Mouse (Mus musculus) ES-Bruce4 (cell line): Measurements from ENCODE around the gene Notch2. TPM values are rescaled to one million over a fixed set of nuclear protein-coding genes. Genes with fewer than 3 reads are reported as not detected.

Source experiments
- H3K27ac ChIP-seq: 2 replicates; pipeline ENCODE4 v1.5.1; 2012; ENCODE audit warnings: low read length, inconsistent platforms; ENCODE audit not compliant: insufficient read depth
- H3K27me3 ChIP-seq: 2 replicates; pipeline ENCODE4 v1.6.1; 2012; ENCODE audit warnings: mild to moderate bottlenecking, low read length, inconsistent platforms; ENCODE audit not compliant: control insufficient read depth, poor library complexity, insufficient read depth, severe bottlenecking
- H3K36me3 ChIP-seq: 2 replicates; pipeline ENCODE4 v1.6.1; 2012; ENCODE audit warnings: inconsistent platforms, mild to moderate bottlenecking, low read length, moderate library complexity; ENCODE audit not compliant: control insufficient read depth, poor library complexity, insufficient read depth, severe bottlenecking
- H3K4me1 ChIP-seq: one replicate; pipeline ENCODE4 v1.8.1; 2011; ENCODE audit warnings: low read length; ENCODE audit not compliant: control insufficient read depth, insufficient read depth
- H3K4me3 ChIP-seq: 2 replicates; pipeline ENCODE4 v1.5.1; 2011; ENCODE audit warnings: low read depth, mild to moderate bottlenecking, low read length
- H3K9ac ChIP-seq: 2 replicates; pipeline ENCODE4 v1.6.1; 2012; ENCODE audit warnings: low read depth, mild to moderate bottlenecking, inconsistent platforms; ENCODE audit not compliant: poor library complexity, severe bottlenecking
- H3K9me3 ChIP-seq: replicated peaks from 2 replicates; pipeline ENCODE4 v1.6.1; 2012; ENCODE audit warnings: mild to moderate bottlenecking, low read length, inconsistent platforms; ENCODE audit not compliant: control insufficient read depth, poor library complexity, insufficient read depth, severe bottlenecking
- CTCF ChIP-seq: IDR thresholded peaks from one replicate; pipeline ENCODE4 v1.8.1; 2011; ENCODE audit warnings: low read depth, low read length
- EP300 ChIP-seq: IDR thresholded peaks from 2 replicates; pipeline ENCODE4 v1.6.1; 2011; ENCODE audit warnings: low read depth, low read length; ENCODE audit not compliant: insufficient read depth
- POLR2A ChIP-seq: IDR thresholded peaks from one replicate; pipeline ENCODE4 v1.8.1; 2011; ENCODE audit warnings: low read length; ENCODE audit not compliant: insufficient read depth
- polyA plus RNA-seq: library from polyadenylated mRNA; stranded (reverse); fragments of >200 nt; gene quantifications from 2 replicates; pipeline ENCODE4 v1.2.4, GENCODE M21; 2011; ENCODE audit warnings: low read depth; ENCODE audit not compliant: missing spikeins, insufficient read depth, insufficient read length

The Notch2 gene
- polyA plus RNA-seq, 1 experiment = 23.2 TPM

GRCm38 (mm10) chr3:97990576-97990975 lies 22.8 kb upstream of the Notch2 start:
- no peak for TF ChIP-seq POLR2A
- TF ChIP-seq CTCF = no peak
- TF ChIP-seq EP300 = no peak
- H3K4me3 ChIP-seq = no peak overlapping the region
- no peaks in the 10 kb centered on the region for H3K4me1 ChIP-seq
- 0 out of 2 replicates have a peak, but pooled peaks cover 2% of the 10 kb centered on the region for H3K27me3 ChIP-seq
- H3K9ac ChIP-seq = no peak overlapping the region
- no peaks in the 10 kb centered on the region for H3K36me3 ChIP-seq
- H3K27ac ChIP-seq = no peak overlapping the region
- H3K9me3 ChIP-seq = no peaks in the 10 kb centered on the region

- Histone ChIP-seq H3K36me3 (no peaks in the 10 kb centered on the region), H3K4me1 (no peaks in the 10 kb centered on the region), H3K4me3 (no peak overlapping the region), H3K9me3 (no peaks in the 10 kb centered on the region), H3K27ac (no peak overlapping the region), H3K27me3 (0 out of 2 replicates have a peak, but pooled peaks cover 2% of the 10 kb centered on the region), H3K9ac (no peak overlapping the region)
- TF ChIP-seq POLR2A = no peak
- TF ChIP-seq EP300 = no peak
- no peak for TF ChIP-seq CTCF
Observed at GRCm38 (mm10) chr3:97992289-97992688, 21.0 kb upstream of the Notch2 start.

- Histone ChIP-seq H3K9me3 (no peaks in the 10 kb centered on the region), H3K36me3 (no peaks in the 10 kb centered on the region), H3K9ac (no peak overlapping the region), H3K27me3 (0 out of 2 replicates have a peak, but pooled peaks cover 2% of the 10 kb centered on the region), H3K4me1 (no peaks in the 10 kb centered on the region), H3K4me3 (no peak overlapping the region), H3K27ac (no peak overlapping the region)
- TF ChIP-seq CTCF (no peak), POLR2A (no peak), EP300 (no peak)
Observed at GRCm38 (mm10) chr3:97993196-97993595, 20.1 kb upstream of the Notch2 start.

- Histone ChIP-seq H3K9ac (no peak overlapping the region), H3K4me3 (no peak overlapping the region), H3K27me3 (0 out of 2 replicates have a peak, but pooled peaks cover 2% of the 10 kb centered on the region), H3K9me3 (no peaks in the 10 kb centered on the region), H3K4me1 (no peaks in the 10 kb centered on the region), H3K27ac (no peak overlapping the region), H3K36me3 (no peaks in the 10 kb centered on the region)
- TF ChIP-seq POLR2A = no peak
- no peak for TF ChIP-seq EP300
- no peak for TF ChIP-seq CTCF
Observed at GRCm38 (mm10) chr3:97993920-97994545, 19.3 kb upstream of the Notch2 start.

GRCm38 (mm10) chr3:97994818-97995217 lies 18.5 kb upstream of the Notch2 start:
- H3K9ac ChIP-seq = no peak overlapping the region
- no peaks in the 10 kb centered on the region for H3K36me3 ChIP-seq
- H3K4me1 ChIP-seq = no peaks in the 10 kb centered on the region
- 0 out of 2 replicates have a peak, but pooled peaks cover 2% of the 10 kb centered on the region for H3K27me3 ChIP-seq
- H3K4me3 ChIP-seq = no peak overlapping the region
- no peaks in the 10 kb centered on the region for H3K9me3 ChIP-seq
- TF ChIP-seq EP300 (no peak), POLR2A (no peak)
- no peak overlapping the region for H3K27ac ChIP-seq

- H3K4me3 ChIP-seq = no peak overlapping the region
- H3K27ac ChIP-seq = no peak overlapping the region
- H3K27me3 ChIP-seq = peaks cover 2% of the 10 kb centered on the region; the same call in 1 of the 2 replicates
- no peaks in the 10 kb centered on the region for H3K36me3 ChIP-seq
- H3K9me3 ChIP-seq = no peaks in the 10 kb centered on the region
- no peak overlapping the region for H3K9ac ChIP-seq
- no peaks in the 10 kb centered on the region for H3K4me1 ChIP-seq
- TF ChIP-seq EP300 = no peak
- no peak for TF ChIP-seq POLR2A
- TF ChIP-seq CTCF = no peak
Observed at GRCm38 (mm10) chr3:97998349-97998748, 15.0 kb upstream of the Notch2 start.
